Mouse (Mus musculus): ENCODE data around the gene Cd22. TPM values are rescaled to one million over a fixed set of nuclear protein-coding genes. Genes with fewer than 3 reads are reported as not detected.
"Not testable (repeated sequence)": the region's sequence is repeated elsewhere in the genome, so short reads cannot be mapped to it uniquely, and the experiment has no call there.

Gene Cd22
- total RNA-seq, 2 experiments from 2014 or later: 4.0 TPM; not detected in 1

DNA sequence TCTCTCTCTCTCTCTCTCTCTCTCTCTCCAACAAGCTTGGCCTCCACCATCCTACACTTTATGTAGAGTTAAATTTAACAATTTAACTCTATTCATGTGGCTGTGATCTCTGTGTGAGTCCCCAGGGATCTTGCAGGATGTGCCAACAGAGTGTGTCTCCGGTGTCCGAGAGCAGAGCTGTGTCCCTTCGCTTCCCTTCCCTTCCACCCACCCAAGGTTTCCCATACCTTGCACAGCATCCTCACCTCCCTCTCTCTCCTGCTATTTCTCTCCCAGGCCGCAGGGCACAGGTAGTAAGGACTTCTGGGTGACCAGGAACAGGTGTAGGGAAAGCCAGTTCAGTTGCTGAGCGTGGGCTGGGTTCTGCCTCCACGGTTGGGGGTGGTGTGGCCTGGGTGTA, 1.2 kb downstream of the Cd22 start:
- ATAC-seq (replicated peaks; ENCODE audit: low FRiP score, low TSS enrichment, poor library complexity, severe bottlenecking): no peak

DNA sequence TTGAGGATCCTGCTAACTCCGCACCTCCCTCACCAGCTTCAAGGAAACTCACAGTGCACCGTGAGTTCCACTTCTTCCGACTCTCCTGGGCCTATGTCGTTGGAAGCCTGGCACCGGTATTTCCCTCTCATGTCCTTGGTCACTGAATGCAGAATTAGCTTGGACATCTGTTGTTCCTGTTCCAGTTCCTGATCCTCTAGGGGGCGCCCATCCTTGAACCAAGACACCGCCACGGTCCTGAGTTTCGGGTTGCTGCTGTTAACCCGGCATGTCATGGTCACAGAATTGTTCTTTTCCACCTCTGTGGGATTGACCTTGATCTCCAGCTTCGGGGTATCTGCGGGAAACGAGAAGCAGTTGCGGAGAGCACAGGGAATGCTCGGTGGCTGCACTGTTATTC, 7.1 kb downstream of the Cd22 start:
- peak; percentile 41; the same call in 1 of the 2 replicates for ATAC-seq (replicated peaks; ENCODE audit: low FRiP score, low TSS enrichment, poor library complexity, severe bottlenecking)

GRCm38 (mm10) chr7:30863386-30863785, 16.8 kb downstream of the Cd22 start:
- no peak for ATAC-seq (replicated peaks; ENCODE audit: low FRiP score, low TSS enrichment, poor library complexity, severe bottlenecking)

DNA sequence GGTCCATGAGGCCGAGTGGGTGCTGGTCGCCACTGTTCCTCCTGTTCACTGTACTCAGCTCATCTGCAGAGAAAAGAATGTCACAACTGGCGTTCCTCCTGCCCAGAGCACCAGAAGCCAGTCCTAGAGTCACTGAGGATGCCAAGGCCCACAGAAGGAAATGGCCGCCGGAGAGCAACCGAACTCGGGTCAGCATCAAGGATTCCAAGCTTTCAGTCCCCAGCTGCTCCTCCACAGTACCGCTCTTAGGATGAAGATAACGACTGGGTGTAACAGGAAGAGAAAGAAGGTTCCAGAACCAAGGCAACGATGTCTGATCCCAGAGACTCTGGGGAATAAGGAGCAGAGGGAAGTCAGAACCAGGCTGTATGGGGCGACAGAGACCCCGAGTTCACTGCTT, 18.7 kb downstream of the Cd22 start, which contains the start of gene Ffar1:
TSS of gene Ffar1 (minus strand) at position 101 of the 400 bp plus-strand sequence.
- ATAC-seq (replicated peaks; ENCODE audit: low FRiP score, low TSS enrichment, poor library complexity, severe bottlenecking): no peak

GRCm38 (mm10) chr7:30859635-30860402, 20.3 kb downstream of the Cd22 start:
- ATAC-seq (replicated peaks; ENCODE audit: low FRiP score, low TSS enrichment, poor library complexity, severe bottlenecking): peak; percentile 81

GRCm38 (mm10) chr7:30859290-30859634, 20.9 kb downstream of the Cd22 start:
- ATAC-seq (replicated peaks; ENCODE audit: low FRiP score, low TSS enrichment, poor library complexity, severe bottlenecking): peak; percentile 71

DNA sequence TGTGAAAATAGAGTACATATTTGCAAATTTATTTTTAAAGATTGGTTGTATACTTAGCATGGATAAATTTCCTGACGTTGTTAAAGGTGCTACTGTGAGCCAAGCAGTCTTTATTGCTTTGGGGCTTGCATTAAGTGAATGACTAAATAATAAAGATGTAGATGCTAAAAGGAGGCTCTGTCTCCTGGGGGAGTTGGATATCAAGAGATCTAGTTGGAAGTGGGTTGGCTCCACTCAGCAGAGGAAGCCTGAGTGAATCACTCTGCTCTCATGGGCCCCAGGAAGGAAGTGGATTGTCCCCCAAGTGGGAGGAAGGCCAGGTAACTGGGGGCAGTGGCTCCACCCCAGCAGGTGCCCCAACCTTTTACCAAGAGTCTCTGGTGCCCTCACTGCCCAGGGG, 22.4 kb downstream of the Cd22 start:
- ATAC-seq (replicated peaks; ENCODE audit: low FRiP score, low TSS enrichment, poor library complexity, severe bottlenecking): no peak

DNA sequence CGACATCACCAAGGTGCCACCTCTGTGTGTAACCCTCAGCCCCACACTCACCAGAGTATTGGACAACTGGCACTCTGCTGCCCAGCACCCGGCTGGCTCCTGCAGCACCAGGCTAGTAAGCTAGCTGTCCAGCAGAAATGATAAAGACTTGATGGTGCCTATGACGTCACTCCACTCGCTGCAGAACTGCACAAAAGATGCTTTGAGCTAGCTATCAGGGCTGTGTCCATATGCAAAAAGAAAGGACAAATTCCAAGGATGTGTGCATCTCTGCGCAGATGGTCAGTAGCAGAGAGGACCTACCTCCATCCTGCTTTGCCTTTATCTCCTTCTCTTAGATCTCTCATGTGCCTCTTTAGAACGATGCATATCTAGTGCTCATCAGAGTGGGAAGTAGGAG, 24.1 kb downstream of the Cd22 start, which contains the start of gene Ffar3:
TSS of gene Ffar3 (minus strand) at position 101 of the 400 bp plus-strand sequence.
- no peak for ATAC-seq (replicated peaks; ENCODE audit: low FRiP score, low TSS enrichment, poor library complexity, severe bottlenecking)

DNA sequence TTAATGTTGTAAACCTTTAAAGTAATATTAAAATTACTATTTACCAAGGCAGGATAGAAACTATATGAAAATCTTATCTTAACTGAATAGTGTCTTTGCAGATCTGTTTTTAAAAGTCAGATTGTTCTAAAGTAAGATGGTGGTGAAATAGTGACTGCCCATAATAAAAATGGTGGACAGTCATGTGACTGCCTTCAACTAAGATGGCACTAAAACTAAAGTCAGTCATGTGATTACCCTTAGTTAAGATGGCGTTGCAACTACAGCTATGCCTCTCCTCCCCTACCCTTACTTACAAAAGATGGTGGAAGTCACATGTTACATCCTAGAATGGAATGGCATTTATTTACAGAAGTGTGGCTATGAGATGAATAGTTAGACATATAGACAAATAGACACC, 28.7 kb downstream of the Cd22 start:
- ATAC-seq (replicated peaks; ENCODE audit: low FRiP score, low TSS enrichment, poor library complexity, severe bottlenecking): no peak

DNA sequence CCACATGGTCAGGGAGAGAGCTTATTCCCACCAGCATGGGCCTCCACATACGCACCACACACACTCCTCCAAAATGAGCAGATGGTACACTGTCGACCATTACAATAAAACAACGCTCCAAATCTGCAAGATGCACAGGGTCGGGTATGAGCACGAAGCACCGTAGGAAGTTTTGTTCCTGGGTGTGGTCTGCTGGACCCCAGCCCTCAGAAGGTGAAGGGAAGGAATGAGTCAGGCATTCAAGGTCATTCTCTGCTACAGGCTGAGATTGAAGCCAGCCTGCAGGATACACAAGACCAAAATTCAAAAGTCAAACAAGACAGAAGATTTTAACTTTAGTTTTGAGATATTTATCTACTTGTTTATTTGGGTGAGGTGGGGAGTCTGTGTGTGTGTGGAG, 32.2 kb downstream of the Cd22 start:
- no peak for ATAC-seq (replicated peaks; ENCODE audit: low FRiP score, low TSS enrichment, poor library complexity, severe bottlenecking)

- no peak for ATAC-seq (replicated peaks; ENCODE audit: low FRiP score, low TSS enrichment, poor library complexity, severe bottlenecking)
Measured at GRCm38 (mm10) chr7:30847386-30847785, 32.8 kb downstream of the Cd22 start.

DNA sequence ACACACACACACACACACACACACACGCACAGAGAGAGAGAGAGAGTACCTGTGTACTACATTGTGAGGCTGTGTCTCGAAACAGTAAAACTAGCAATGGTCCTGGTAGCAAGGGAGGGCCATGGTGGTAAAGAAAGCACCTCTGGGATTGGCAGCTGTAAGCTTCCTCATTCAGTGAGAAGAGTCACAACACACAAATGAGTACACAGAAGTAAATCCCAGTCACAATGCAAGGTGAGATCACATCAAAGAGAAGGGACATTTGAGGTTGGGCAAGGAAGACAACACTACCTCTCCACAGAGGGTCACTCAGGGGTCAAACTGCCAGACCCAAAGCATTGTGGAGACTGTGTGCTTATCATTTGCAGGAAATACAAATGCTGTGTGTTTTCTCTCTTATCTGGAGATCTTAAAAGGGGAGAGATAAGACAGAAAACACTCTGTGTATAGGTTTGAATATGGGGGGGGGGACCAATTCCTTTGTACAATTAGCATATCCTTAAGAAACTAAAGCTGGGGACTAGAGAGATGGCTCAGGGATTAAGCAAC, 33.6 kb downstream of the Cd22 start:
- ATAC-seq (replicated peaks; ENCODE audit: low FRiP score, low TSS enrichment, poor library complexity, severe bottlenecking): no peak

DNA sequence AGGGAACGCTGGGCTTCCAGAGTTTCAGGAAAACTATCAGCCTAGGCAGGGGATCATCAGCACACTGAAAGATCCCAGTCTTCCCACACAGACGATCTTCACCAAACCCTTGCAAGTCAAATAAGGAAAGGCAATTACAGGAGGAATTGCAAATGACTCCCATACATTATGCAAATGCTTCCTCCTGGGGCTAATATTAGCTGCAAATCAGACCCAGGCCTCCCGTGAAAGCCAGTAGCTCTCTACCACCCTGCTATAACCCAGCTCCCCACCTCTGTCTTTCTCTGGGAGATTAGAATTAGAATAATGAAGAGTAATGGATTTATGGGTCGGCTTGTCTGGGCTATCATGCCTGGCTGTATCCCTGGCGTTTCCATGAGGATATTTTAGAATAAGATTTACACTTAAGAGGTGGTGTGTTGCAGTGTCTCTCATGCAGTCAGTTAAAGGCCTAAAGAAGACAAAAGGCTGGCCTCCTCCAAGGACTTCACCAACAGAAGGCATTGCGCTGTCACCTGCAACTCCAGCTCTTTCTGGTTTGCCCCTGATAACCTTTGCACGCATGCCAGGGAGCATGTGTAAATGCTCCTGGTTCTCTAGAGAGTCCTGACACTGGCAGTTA, 35.4 kb downstream of the Cd22 start:
- no peak for ATAC-seq (replicated peaks; ENCODE audit: low FRiP score, low TSS enrichment, poor library complexity, severe bottlenecking)

- no peak for ATAC-seq (replicated peaks; ENCODE audit: low FRiP score, low TSS enrichment, poor library complexity, severe bottlenecking)
Measured at GRCm38 (mm10) chr7:30842092-30842491, 38.0 kb downstream of the Cd22 start.

GRCm38 (mm10) chr7:30841379-30841778, 38.8 kb downstream of the Cd22 start:
- ATAC-seq (replicated peaks; ENCODE audit: low FRiP score, low TSS enrichment, poor library complexity, severe bottlenecking): no peak

- ATAC-seq (replicated peaks; ENCODE audit: low FRiP score, low TSS enrichment, poor library complexity, severe bottlenecking): no peak
Measured at GRCm38 (mm10) chr7:30840306-30840705, 39.8 kb downstream of the Cd22 start.

- ATAC-seq (replicated peaks; ENCODE audit: low FRiP score, low TSS enrichment, poor library complexity, severe bottlenecking): no peak
Measured at GRCm38 (mm10) chr7:30837277-30837676, 42.9 kb downstream of the Cd22 start.

GRCm38 (mm10) chr7:30832684-30833083, 47.5 kb downstream of the Cd22 start:
- ATAC-seq (replicated peaks; ENCODE audit: low FRiP score, low TSS enrichment, poor library complexity, severe bottlenecking): not testable (repeated sequence)

DNA sequence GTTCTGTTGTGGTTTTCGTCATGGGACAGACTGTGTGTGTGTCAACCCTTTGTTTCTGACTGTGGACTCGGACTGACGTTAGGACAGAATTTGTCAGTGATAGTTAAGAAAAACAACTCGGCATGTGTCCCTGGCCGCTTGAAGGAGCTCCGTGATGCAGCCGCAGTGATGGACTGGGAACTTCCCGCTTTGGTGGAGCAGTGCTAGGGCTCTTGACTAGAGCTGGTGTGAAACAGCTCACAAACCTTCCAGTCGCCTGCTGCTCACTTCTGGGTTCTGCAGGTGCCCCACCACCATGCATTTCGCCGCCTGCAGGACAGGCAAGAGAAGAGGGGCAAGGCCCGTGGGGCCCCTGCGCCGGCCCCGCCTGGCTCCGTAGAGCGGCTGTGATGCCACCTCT, 47.9 kb downstream of the Cd22 start:
- ATAC-seq (replicated peaks; ENCODE audit: low FRiP score, low TSS enrichment, poor library complexity, severe bottlenecking): no peak

- no peak for ATAC-seq (replicated peaks; ENCODE audit: low FRiP score, low TSS enrichment, poor library complexity, severe bottlenecking)
Measured at GRCm38 (mm10) chr7:30829428-30829827, 50.7 kb downstream of the Cd22 start.

- not testable (repeated sequence) for ATAC-seq (replicated peaks; ENCODE audit: low FRiP score, low TSS enrichment, poor library complexity, severe bottlenecking)
Measured at GRCm38 (mm10) chr7:30828871-30829270, 51.3 kb downstream of the Cd22 start.

Measured in megakaryocyte-erythroid progenitor cell, adult 5-6 weeks (primary cell).